Mouse (Mus musculus): ENCODE results near the gene Dcaf5.
A peak's percentile ranks its signal among the peaks of the same experiment; 100 is the strongest.

Dcaf5 gene

GRCm38 (mm10) chr12:80407824-80408223 is 28.6 kb downstream of the Dcaf5 start:
- DNase-seq (ENCODE audit: low spot score in 2 of 2): no peak

GRCm38 (mm10) chr12:80406650-80407049 is 29.8 kb downstream of the Dcaf5 start:
- no peak for DNase-seq (ENCODE audit: low spot score in 2 of 2)

DNA sequence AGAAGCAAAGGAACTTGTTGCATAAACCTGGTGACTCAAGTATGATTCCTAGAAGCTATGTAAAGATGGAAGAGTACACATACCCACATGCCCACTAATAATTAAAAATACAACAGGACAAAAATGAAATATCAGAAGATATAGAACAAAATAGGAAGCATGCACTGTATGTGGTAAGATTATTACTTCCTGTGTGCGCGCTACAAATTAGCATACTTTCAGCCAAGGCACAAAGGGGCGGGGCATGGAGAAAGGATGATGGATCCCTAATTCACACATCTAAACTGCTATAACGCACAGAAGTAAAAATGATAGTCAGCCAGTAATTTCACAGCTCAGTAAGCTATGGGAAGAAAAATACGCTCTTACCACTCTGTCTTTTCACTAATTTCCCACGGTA is 32.3 kb downstream of the Dcaf5 start:
- no peak for DNase-seq (ENCODE audit: low spot score in 2 of 2)

GRCm38 (mm10) chr12:80399147-80399546 is 37.3 kb downstream of the Dcaf5 start:
- no peak for DNase-seq (ENCODE audit: low spot score in 2 of 2)

DNA sequence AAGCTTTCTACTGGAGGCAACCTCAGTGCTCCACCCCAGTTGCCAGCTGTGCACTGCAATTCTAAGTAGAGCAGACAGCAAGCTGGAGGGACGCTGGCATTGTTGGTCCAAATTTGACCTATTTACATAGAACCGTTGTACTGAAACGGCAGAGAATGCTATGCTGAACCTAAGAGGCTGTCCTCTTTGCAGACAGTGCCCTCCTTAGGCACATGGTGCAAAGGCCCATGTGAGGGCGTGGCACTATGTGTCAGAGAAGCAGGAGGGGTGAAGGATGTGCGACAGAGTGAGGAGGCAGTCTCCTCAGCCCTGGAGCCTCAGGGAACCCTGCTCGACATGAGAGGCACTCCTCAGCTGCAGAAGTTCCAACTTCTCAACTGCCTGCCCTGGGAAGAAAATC is 40.0 kb downstream of the Dcaf5 start:
- DNase-seq (ENCODE audit: low spot score in 2 of 2): no peak

- DNase-seq (ENCODE audit: low spot score in 2 of 2): no peak
These were observed 41.1 kb downstream of the Dcaf5 start for GRCm38 (mm10) chr12:80395270-80395669.

- no peak for DNase-seq (ENCODE audit: low spot score in 2 of 2)
These were observed 42.4 kb downstream of the Dcaf5 start for GRCm38 (mm10) chr12:80394045-80394444.

DNA sequence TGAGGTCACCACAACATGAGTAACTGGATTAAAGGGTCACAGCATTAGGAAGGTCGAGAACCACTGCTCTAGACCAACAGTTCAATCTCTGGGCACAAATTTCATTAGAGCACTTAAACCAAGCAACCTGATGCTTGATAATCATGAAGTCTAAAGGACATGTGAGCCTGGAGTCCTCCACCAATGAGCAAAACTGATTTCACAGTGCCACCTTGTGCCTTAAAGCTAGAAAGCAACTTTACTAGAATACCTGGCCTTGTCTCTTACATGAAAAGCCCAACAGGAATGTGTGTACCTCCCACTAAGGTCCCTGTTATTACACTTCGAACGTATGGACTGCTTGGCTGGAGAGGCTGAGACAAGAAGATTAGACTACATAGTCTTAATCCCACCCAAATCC is 47.0 kb downstream of the Dcaf5 start:
- DNase-seq (ENCODE audit: low spot score in 2 of 2): peak in 1 of 2 experiments; percentile 27

DNA sequence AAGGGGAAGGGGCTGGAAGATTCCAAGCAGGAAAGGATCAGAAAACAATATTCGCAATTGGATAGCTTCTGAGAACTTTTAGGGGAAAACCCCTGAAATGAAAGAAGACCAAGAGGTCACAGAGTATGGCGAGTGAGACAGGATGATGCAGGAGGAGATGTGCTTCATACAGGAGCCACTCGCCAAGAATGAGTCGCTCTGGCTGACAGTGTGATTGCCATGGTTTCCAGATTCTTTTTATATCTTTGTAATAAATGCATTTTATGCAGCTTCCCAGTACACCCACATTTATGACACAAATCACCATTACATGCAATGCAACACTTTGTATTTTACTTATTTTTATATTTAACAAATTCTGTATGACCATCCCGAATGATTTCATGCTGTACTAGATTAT is 49.1 kb downstream of the Dcaf5 start:
- DNase-seq (ENCODE audit: low spot score in 2 of 2): no peak

GRCm38 (mm10) chr12:80385361-80385760 is 51.0 kb downstream of the Dcaf5 start:
- DNase-seq (ENCODE audit: low spot score in 2 of 2): no peak

DNA sequence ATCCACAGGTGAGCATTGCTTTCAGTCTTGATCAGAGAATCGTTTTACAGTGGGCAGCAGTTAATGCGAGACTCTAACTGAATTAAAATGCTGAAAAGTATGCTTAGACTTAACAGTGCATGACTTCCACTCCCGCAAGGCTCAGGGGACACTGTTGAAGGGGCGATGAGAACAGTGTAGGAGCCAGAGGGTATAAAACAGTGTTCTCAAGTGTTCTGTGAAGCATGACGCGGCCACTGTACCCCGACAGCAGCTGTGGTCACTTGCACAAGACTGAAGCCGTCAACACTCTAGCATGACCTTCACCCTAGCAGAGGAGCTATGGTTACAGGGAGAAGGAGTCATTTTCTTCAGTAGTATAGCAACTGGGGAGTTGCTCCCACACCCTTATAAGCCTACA is 52.9 kb downstream of the Dcaf5 start:
- DNase-seq (ENCODE audit: low spot score in 2 of 2): no peak

GRCm38 (mm10) chr12:80382794-80383193 is 53.6 kb downstream of the Dcaf5 start:
- peak; percentile 41 to 57 for DNase-seq (ENCODE audit: low spot score in 2 of 2)

GRCm38 (mm10) chr12:80379831-80380457 is 56.5 kb downstream of the Dcaf5 start:
- DNase-seq (ENCODE audit: low spot score in 2 of 2): peak in 1 of 2 experiments; percentile 7

DNA sequence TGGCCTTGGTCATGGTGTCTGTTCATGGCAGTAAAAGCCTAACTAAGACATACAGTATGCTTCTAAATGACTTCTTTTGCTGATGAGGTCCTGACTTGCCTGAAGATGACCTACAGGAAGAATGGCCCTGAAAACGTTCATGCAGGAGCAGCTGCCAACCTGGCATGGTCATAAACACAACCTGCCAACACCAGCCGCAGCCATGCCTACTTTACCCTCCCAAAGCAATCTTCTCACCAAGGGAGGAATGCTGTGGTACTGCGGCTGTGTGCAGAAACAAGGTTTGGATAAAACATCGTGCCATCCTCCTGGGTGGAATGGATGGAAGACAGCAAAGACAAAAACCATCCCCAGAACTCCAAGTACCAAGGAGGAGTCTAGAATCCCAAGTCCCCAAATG is 57.0 kb downstream of the Dcaf5 start:
- peak in 1 of 2 experiments; percentile 33 for DNase-seq (ENCODE audit: low spot score in 2 of 2)

GRCm38 (mm10) chr12:80377604-80378003 is 58.8 kb downstream of the Dcaf5 start:
- DNase-seq (ENCODE audit: low spot score in 2 of 2): peak in 1 of 2 experiments; percentile 13

- DNase-seq (ENCODE audit: low spot score in 2 of 2): no peak
These were observed 60.7 kb downstream of the Dcaf5 start for GRCm38 (mm10) chr12:80375721-80376120.

DNA sequence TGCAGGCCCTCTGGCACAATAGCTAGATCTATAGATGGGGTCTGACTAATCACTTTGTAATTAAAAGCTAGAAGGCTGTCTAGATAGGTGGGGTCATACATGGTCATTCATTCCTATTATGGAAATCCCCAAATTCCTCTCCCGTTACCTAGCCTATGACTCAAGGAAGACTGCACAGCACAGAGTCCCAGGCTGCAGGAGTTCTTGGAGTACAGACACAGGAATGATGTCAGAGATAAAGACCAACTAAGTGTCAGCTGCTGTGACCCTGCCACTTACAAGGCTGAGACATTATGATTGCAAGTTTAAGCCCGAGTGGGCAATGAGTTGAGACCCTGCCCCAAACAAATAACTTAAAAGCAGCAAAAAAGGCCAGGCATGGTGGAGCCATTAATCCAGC is 61.7 kb downstream of the Dcaf5 start:
- no peak for DNase-seq (ENCODE audit: low spot score in 2 of 2)

DNA sequence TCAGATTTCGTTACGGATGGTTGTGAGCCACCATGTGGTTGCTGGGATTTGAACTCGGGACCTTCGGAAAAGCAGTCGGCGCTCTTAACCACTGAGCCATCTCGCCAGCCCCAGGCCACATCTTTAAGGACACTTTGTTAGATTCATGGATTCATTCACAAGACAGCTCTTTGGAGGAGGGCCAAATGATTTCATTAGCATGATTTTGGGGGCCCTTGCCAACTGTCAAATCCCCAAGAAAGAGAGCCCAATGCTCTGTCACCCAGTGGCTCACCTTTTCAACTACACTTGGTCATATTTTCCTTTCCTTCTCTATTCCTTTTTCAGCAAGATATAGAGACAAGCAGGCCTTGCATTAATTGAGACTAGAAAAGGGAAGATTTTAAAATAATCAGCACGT is 63.5 kb downstream of the Dcaf5 start:
- no peak for DNase-seq (ENCODE audit: low spot score in 2 of 2)

DNA sequence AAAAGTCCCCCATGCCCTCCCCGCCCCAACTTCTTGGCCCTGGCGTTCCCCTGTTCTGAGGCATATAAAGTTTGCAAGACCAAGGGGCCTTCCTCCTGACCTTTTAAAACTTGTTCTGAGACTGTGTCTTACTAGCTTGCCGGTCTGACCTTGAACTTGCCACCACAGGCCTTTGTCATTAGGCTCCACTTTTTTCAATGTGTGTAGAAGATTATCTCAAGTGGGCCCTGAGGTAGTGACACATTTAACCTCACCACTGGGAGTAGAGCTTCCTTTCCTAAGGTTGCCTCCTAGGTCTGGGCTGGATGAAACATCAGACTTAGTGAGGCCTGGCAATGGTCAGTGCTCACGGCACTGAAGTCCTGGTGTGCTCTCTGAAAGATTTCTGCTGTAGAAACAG is 69.2 kb downstream of the Dcaf5 start:
- DNase-seq (ENCODE audit: low spot score in 2 of 2): no peak

GRCm38 (mm10) chr12:80366004-80366480 is 70.4 kb downstream of the Dcaf5 start:
- DNase-seq (ENCODE audit: low spot score in 2 of 2): peak; percentile 31 to 36

DNA sequence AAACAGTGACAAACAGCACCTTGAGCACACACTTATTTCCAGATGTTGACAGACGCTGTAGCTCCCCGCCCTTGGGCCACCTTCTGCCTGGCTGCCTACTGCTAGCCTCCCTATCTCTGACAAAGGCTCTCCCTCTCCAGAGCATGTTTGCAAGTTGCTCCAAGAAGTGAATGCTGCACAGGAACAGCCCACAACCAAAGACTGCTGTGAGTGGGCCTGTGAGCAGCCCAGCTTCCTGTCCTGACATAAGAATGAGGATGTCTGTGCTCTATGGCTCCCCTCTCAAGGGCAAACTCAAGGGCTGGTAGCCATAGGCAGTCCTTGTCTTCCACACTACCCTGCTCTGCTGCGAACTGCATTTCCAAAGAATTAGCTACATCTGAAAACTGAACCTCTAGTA is 71.1 kb downstream of the Dcaf5 start:
- DNase-seq (ENCODE audit: low spot score in 2 of 2): no peak

GRCm38 (mm10) chr12:80361655-80362054 is 74.7 kb downstream of the Dcaf5 start:
- DNase-seq (ENCODE audit: low spot score in 2 of 2): no peak

DNA sequence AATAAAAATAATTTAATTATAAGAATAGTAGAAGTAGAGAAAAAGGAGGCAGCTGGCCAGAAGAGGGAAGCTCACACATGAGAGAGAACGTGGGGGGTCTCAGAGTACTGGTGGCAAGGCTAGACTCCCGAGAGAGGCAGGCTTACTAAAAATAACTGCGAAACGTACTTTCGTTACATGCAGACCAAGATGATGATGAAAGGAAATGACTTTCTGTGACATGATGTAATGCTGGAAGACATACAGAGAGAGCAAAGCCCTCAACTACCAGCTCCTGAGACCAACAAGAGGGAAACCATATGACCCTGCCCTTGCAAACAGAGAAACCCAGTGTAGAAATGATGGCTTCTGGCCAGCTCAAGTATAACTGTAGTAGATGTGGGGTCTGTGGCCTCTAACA is 76.1 kb downstream of the Dcaf5 start:
- no peak for DNase-seq (ENCODE audit: low spot score in 2 of 2)

DNA sequence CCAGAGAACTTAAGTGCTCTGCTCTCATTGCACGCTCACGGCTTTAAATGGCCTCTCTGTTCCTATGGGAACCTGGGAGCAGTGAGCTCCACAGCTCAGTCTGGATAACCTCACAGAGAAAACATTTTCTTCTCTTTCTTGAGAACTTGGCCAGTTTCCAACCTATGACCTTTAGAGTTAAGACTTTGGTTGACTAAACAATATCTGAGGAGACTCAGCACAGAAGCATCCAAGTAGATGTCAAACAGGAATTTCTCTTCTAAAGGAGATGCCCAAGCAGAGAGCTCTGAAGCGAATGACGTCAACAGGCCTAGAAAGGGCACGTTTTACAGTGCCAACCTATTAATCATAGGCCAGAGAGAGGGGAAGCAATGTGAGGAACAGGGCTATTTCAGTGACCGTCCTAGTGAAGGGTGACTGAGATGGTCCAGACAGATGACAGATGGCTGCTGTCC is 91.6 kb downstream of the Dcaf5 start:
- peak; percentile 36 to 44 for DNase-seq (ENCODE audit: low spot score in 2 of 2)
